Mouse (Mus musculus): ENCODE measurements around the gene Rnf180. TPM values are rescaled to one million over a fixed set of nuclear protein-coding genes. Genes with fewer than 3 reads are reported as not detected.

Gene Rnf180
- polyA plus RNA-seq, 1 experiment = not detected

DNA sequence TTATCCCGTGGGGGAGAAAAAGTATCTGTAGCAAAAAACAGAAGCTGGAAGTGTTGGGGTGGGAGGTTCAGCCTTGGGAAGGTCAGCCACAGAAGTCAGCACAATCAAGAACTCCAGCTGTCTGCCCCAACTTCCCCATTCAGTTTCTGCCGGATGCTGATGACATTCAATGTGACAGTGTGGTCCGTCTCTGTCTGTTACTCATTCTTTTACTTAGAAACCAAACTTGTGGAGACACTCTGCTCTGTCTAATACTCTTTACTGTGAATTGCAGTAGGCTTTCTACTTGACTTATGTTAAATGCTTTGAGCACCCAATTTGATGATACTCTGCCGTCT lies 5.4 kb upstream of the Rnf180 start:
- Histone ChIP-seq H3K4me1 (ENCODE audit: control insufficient read depth, insufficient read depth, low read length) (no peaks in the 10 kb centered on the region), H3K4me3 (ENCODE audit: insufficient read depth, low read depth, low read length) (no peak overlapping the region), H3K27ac (ENCODE audit: insufficient read depth, low read depth, low read length) (no peak overlapping the region)
- TF ChIP-seq POLR2A (IDR thresholded peaks at IDR 0.05; ENCODE audit: insufficient read depth, low read depth, low read length) (no peak), CTCF (IDR thresholded peaks at IDR 0.05; ENCODE audit: insufficient read depth, low read depth, low read length) (no peak)
- 82% methylated on average over 4 of the region's 4 CpGs for WGBS

DNA sequence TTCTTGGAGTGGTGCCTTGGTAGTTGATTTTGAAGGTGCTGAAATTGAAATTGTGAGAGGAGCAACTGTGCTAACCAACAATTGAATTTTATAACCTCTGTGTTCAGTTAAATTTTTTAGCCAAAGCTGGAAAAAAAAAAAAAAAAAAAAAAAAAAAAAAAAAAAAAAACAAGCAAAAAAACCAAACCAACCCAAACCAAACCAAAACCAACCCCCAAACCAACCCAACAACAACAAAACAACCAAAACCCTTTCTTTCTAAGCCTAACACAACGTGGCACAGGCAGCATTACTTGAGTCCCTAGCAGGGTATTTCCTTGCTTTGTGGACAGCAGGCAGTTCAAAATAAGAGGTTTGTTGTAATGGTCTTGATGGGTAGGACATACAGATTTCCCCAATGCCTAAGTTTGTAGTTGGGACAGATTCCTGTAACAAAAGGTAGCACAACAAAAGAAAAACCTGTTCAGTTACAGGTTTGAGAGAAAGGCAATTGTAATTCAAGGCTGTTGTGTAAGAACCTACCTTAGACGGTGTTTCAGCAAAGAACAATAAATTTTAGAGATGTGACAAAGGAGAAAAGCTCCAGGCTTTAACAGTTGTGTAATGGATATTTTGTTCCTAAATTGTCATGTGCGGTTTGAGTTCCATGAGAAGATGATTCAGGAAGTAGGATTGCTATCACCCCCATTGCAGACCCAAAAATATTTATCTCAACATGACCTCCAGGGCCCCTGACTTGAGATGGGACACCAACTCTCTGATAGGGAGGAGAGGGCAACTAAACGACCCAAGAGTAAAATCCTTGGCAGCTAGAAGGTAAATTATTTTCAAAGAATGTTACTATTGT lies 4.8 kb upstream of the Rnf180 start:
- WGBS = 72% methylated on average over 4 of the region's 4 CpGs
- H3K27ac ChIP-seq (ENCODE audit: insufficient read depth, low read depth, low read length) = no peak overlapping the region
- H3K4me1 ChIP-seq (ENCODE audit: control insufficient read depth, insufficient read depth, low read length) = 0 out of 2 replicates have a peak, but pooled peaks cover under 1% of the 10 kb centered on the region
- no peak overlapping the region for H3K4me3 ChIP-seq (ENCODE audit: insufficient read depth, low read depth, low read length)
- TF ChIP-seq CTCF (IDR thresholded peaks at IDR 0.05; ENCODE audit: insufficient read depth, low read depth, low read length) (no peak), POLR2A (IDR thresholded peaks at IDR 0.05; ENCODE audit: insufficient read depth, low read depth, low read length) (no peak)

- WGBS = 1% methylated on average over 91 of the region's 91 CpGs
- peak overlapping the region; percentile 93 for H3K4me3 ChIP-seq (ENCODE audit: insufficient read depth, low read depth, low read length)
- TF ChIP-seq CTCF (IDR thresholded peaks at IDR 0.05; ENCODE audit: insufficient read depth, low read depth, low read length) = peak; percentile 19; the same call in 1 of the 2 replicates
- 0 out of 2 replicates have a peak, but pooled peaks have one; percentile 32 for TF ChIP-seq POLR2A (IDR thresholded peaks at IDR 0.05; ENCODE audit: insufficient read depth, low read depth, low read length)
- peak overlapping the region; percentile 67 for H3K27ac ChIP-seq (ENCODE audit: insufficient read depth, low read depth, low read length)
- peaks cover 17% of the 10 kb centered on the region for H3K4me1 ChIP-seq (ENCODE audit: control insufficient read depth, insufficient read depth, low read length)
These were observed 591 bp downstream of the Rnf180 start for GRCm38 (mm10) chr13:105293781-105294667.

- Histone ChIP-seq H3K4me3 (ENCODE audit: insufficient read depth, low read depth, low read length) (peak overlapping the region; percentile 20), H3K4me1 (ENCODE audit: control insufficient read depth, insufficient read depth, low read length) (peaks cover 17% of the 10 kb centered on the region), H3K27ac (ENCODE audit: insufficient read depth, low read depth, low read length) (peak overlapping the region; percentile 51; the same call in 1 of the 2 replicates)
- TF ChIP-seq POLR2A (IDR thresholded peaks at IDR 0.05; ENCODE audit: insufficient read depth, low read depth, low read length) = no peak
- no peak for TF ChIP-seq CTCF (IDR thresholded peaks at IDR 0.05; ENCODE audit: insufficient read depth, low read depth, low read length)
- 4% methylated on average over 4 of the region's 4 CpGs for WGBS
These were observed 2.8 kb downstream of the Rnf180 start for GRCm38 (mm10) chr13:105291816-105292215.

DNA sequence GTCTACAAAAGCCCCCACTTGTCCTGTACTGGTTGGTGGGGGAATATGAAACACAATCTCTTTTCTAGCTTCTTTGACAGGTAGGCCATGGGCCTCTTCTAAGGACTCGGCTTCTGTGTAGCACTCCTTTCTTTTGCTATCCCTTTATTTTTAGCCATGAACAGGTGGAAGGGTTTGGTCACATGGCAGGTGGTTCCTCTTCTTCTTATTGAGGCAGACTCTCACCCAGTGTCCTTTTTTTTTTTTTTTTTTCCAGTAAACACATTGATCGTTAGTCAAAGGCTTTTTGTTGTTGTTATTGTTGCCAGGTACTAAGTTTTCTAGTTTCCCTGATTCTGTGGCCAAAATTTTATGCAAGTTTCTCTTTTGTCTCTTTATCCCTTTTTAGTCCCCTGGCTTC lies 4.0 kb downstream of the Rnf180 start:
- WGBS = 67% methylated on average over 2 of the region's 2 CpGs
- Histone ChIP-seq H3K4me1 (ENCODE audit: control insufficient read depth, insufficient read depth, low read length) (peaks cover 17% of the 10 kb centered on the region), H3K27ac (ENCODE audit: insufficient read depth, low read depth, low read length) (no peak overlapping the region), H3K4me3 (ENCODE audit: insufficient read depth, low read depth, low read length) (no peak overlapping the region)
- TF ChIP-seq POLR2A (IDR thresholded peaks at IDR 0.05; ENCODE audit: insufficient read depth, low read depth, low read length) (no peak), CTCF (IDR thresholded peaks at IDR 0.05; ENCODE audit: insufficient read depth, low read depth, low read length) (no peak)

GRCm38 (mm10) chr13:105290021-105290420 lies 4.6 kb downstream of the Rnf180 start:
- H3K4me3 ChIP-seq (ENCODE audit: insufficient read depth, low read depth, low read length) = no peak overlapping the region
- peaks cover 17% of the 10 kb centered on the region for H3K4me1 ChIP-seq (ENCODE audit: control insufficient read depth, insufficient read depth, low read length)
- 95% methylated on average over 5 of the region's 5 CpGs for WGBS
- H3K27ac ChIP-seq (ENCODE audit: insufficient read depth, low read depth, low read length) = no peak overlapping the region
- TF ChIP-seq POLR2A (IDR thresholded peaks at IDR 0.05; ENCODE audit: insufficient read depth, low read depth, low read length) = no peak
- no peak for TF ChIP-seq CTCF (IDR thresholded peaks at IDR 0.05; ENCODE audit: insufficient read depth, low read depth, low read length)

GRCm38 (mm10) chr13:105279397-105280018 lies 15.1 kb downstream of the Rnf180 start:
- H3K27ac ChIP-seq (ENCODE audit: insufficient read depth, low read depth, low read length) = no peak overlapping the region
- WGBS = 17% methylated on average over 8 of the region's 8 CpGs
- H3K4me1 ChIP-seq (ENCODE audit: control insufficient read depth, insufficient read depth, low read length) = peaks cover 5% of the 10 kb centered on the region; the same call in 1 of the 2 replicates
- H3K4me3 ChIP-seq (ENCODE audit: insufficient read depth, low read depth, low read length) = no peak overlapping the region
- TF ChIP-seq POLR2A (IDR thresholded peaks at IDR 0.05; ENCODE audit: insufficient read depth, low read depth, low read length) = no peak
- no peak for TF ChIP-seq CTCF (IDR thresholded peaks at IDR 0.05; ENCODE audit: insufficient read depth, low read depth, low read length)

DNA sequence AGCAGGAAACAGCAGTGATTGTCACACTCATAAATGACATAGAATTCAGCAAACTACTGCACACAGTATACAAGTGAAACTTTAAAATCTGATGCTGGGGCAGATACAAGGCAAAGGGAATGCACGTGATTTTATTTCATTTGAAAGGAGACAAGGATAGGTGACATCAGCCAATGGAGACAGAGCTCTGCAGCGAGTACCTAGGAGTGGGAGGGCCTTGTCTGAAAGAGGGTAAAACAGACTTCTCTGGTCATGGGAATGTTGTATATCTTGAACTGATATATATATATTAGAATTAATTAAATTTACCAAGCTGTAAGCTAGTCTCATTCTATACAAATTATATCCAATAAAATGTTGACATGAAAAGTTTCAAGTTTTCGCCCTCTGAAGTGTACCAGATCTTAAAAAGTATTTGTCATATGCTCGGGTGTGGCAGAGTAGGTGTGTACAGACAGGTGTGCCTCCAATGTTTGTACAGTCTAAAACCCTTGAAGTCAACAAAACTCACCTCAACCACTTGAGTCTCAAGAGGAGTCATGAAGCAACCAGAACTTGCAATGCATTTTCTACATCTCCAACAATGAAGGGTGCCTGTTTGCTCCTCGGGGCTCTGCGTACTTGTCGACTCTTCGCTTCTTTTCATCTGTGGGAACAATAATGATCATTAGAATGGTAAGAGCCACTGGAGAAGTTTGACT lies 24.1 kb downstream of the Rnf180 start:
- TF ChIP-seq CTCF (IDR thresholded peaks at IDR 0.05; ENCODE audit: insufficient read depth, low read depth, low read length) = no peak
- TF ChIP-seq POLR2A (IDR thresholded peaks at IDR 0.05; ENCODE audit: insufficient read depth, low read depth, low read length) = no peak
- WGBS = 98% methylated on average over 8 of the region's 8 CpGs
- Histone ChIP-seq H3K4me1 (ENCODE audit: control insufficient read depth, insufficient read depth, low read length) (no peaks in the 10 kb centered on the region; the same call in 1 of the 2 replicates), H3K27ac (ENCODE audit: insufficient read depth, low read depth, low read length) (no peak overlapping the region), H3K4me3 (ENCODE audit: insufficient read depth, low read depth, low read length) (no peak overlapping the region)

All from olfactory bulb, adult 2 months (tissue).